Mouse (Mus musculus) gastrocnemius, postnatal 10 days (tissue): Measurements from ENCODE around the gene Olfr1132. TPM values are rescaled to one million over a fixed set of nuclear protein-coding genes. Genes with fewer than 3 reads are reported as not detected.
"Not testable (repeated sequence)": the region's sequence is repeated elsewhere in the genome, so short reads cannot be mapped to it uniquely, and the experiment has no call there.

Experiments
- DNase-seq: peaks from one replicate; pipeline ENCODE4 v3.0.0; 2021; ENCODE audit warnings: mixed read lengths
- long read RNA-seq, 2 experiments: library from polyadenylated mRNA; stranded (forward); transcript quantifications; one replicate each; pipeline ENCODE4 v2.0.0; 2021
- total RNA-seq, 2 experiments: library from RNA; stranded (reverse); gene quantifications; 2 replicates each; pipeline ENCODE4 v1.2.3; 2021

Gene Olfr1132
- total RNA-seq, result not detected
- long read RNA-seq, experiment 1, result 0 reads
- long read RNA-seq, experiment 2, result 0 reads

GRCm38 (mm10) chr2:87637435-87637834, at the start of gene Olfr1132:
Olfr1132 (minus strand) TSS chr2:87637535.
- no peak for DNase-seq

- no peak for DNase-seq
Observed at GRCm38 (mm10) chr2:87673564-87673963, 36.2 kb upstream of the Olfr1132 start, which contains the start of gene Olfr1135. Olfr1135 (minus strand) TSS chr2:87673664.

- no peak for DNase-seq
Observed at GRCm38 (mm10) chr2:87658360-87658759, 21.0 kb upstream of the Olfr1132 start, which contains the start of gene Olfr1134. Olfr1134 (minus strand) TSS chr2:87658460.

- DNase-seq, result no peak
Observed at GRCm38 (mm10) chr2:87647274-87647673, 9.9 kb upstream of the Olfr1132 start, which contains the start of gene Olfr1133. Olfr1133 (minus strand) TSS chr2:87647374.

- DNase-seq, result no peak
Observed at GRCm38 (mm10) chr2:87642441-87642840, 5.1 kb upstream of the Olfr1132 start.

DNA sequence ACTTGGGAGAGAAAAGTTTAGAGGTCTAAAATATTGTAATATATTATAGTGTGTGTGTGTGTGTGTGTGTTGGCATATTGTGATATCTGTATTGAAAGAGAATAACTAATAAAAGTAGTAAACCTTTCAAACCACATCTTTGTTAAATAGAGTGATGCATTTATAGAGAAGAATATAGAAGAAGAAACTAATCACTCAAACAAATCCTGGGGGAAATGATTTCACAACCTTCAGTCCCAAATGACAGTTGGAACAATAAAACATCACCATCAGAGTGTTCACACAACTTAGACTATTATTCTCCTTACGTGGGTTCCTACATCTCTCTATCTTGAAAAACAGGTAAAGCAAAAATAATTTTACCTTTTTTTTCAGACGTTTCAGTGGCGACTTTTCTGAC, 10.5 kb downstream of the Olfr1132 start, which contains the start of gene Olfr1131:
TSS of gene Olfr1131 (plus strand) at position 301 of the 400 bp plus-strand sequence.
- DNase-seq, result no peak

- DNase-seq, result not testable (repeated sequence)
Observed at GRCm38 (mm10) chr2:87605912-87606311, 31.4 kb downstream of the Olfr1132 start, which contains the start of gene Olfr1130. Olfr1130 (plus strand) TSS chr2:87606212.

Other genes starting within 250 kb of the Olfr1132 start
- gene Olfr1123, start 220.9 kb downstream of the Olfr1132 start, total RNA-seq, result not detected
- gene Olfr1124, start 207.3 kb downstream of the Olfr1132 start, total RNA-seq, result not detected
- not detected for gene Olfr1126, start 183.6 kb downstream of the Olfr1132 start, total RNA-seq
- not detected for gene Pramel7, start 140.4 kb downstream of the Olfr1132 start, total RNA-seq
- gene Pramel6, start 131.0 kb downstream of the Olfr1132 start, total RNA-seq, result not detected
- not detected for gene Olfr153, start 105.7 kb downstream of the Olfr1132 start, total RNA-seq
- gene Olfr1128, start 92.0 kb downstream of the Olfr1132 start, total RNA-seq, result not detected
- gene Olfr1129, start 63.6 kb downstream of the Olfr1132 start, total RNA-seq, result not detected
- gene Olfr1130, start 31.3 kb downstream of the Olfr1132 start, total RNA-seq, result not detected
- not detected for gene Olfr1131, start 10.4 kb downstream of the Olfr1132 start, total RNA-seq
- gene Olfr1133, start 9.8 kb upstream of the Olfr1132 start, total RNA-seq, result not detected
- not detected for gene Olfr1134, start 20.9 kb upstream of the Olfr1132 start, total RNA-seq
- not detected for gene Olfr1135, start 36.1 kb upstream of the Olfr1132 start, total RNA-seq
- gene Olfr1136, start 56.4 kb upstream of the Olfr1132 start, total RNA-seq, result not detected
- not detected for gene Olfr1137, start 75.6 kb upstream of the Olfr1132 start, total RNA-seq
- not detected for gene Olfr1138, start 102.4 kb upstream of the Olfr1132 start, total RNA-seq
- not detected for gene Olfr1140, start 106.2 kb upstream of the Olfr1132 start, total RNA-seq
- not detected for gene Olfr1141, start 116.5 kb upstream of the Olfr1132 start, total RNA-seq
- not detected for gene Olfr152, start 141.9 kb upstream of the Olfr1132 start, total RNA-seq
- not detected for gene Olfr1143, start 163.1 kb upstream of the Olfr1132 start, total RNA-seq
- not detected for gene Olfr1145, start 172.3 kb upstream of the Olfr1132 start, total RNA-seq
- not detected for gene Olfr1148, start 193.0 kb upstream of the Olfr1132 start, total RNA-seq
- gene Olfr1150-ps1, start 206.5 kb upstream of the Olfr1132 start, total RNA-seq, result not detected
- not detected for gene Olfr1151, start 218.3 kb upstream of the Olfr1132 start, total RNA-seq
- not detected for gene Olfr1152, start 229.0 kb upstream of the Olfr1132 start, total RNA-seq